Mouse (Mus musculus): ENCODE data around the gene Olfr340. TPM values are rescaled to one million over a fixed set of nuclear protein-coding genes. Genes with fewer than 3 reads are reported as not detected.

Olfr340 gene
- polyA plus RNA-seq (2014; fragmentation: Illumina TruSeq; extraction: RNeasy Lipid Tissue Mini Kit (QIAGEN cat#74804); ENCODE audit: low read depth, low replicate concordance) = not detected

GRCm38 (mm10) chr2:36452287-36452686 is at the start of gene Olfr340:
Olfr340 (plus strand) TSS chr2:36452587.

GRCm38 (mm10) chr2:36418647-36419046 is 33.7 kb upstream of the Olfr340 start, which contains the start of gene Olfr339:
Olfr339 (plus strand) TSS chr2:36418947.

GRCm38 (mm10) chr2:36482368-36482767 is 30.0 kb downstream of the Olfr340 start, which contains the start of gene Olfr341:
Olfr341 (minus strand) TSS chr2:36482468.

Other genes with a start within 250 kb of the Olfr340 start
- 15.4 TPM for gene Ptgs1, start 222.2 kb upstream of the Olfr340 start, polyA plus RNA-seq (2014; fragmentation: Illumina TruSeq; extraction: RNeasy Lipid Tissue Mini Kit (QIAGEN cat#74804); ENCODE audit: low read depth, low replicate concordance)
- not detected for gene Olfr338, start 79.1 kb upstream of the Olfr340 start, polyA plus RNA-seq (2014; fragmentation: Illumina TruSeq; extraction: RNeasy Lipid Tissue Mini Kit (QIAGEN cat#74804); ENCODE audit: low read depth, low replicate concordance)
- gene Olfr339, start 33.6 kb upstream of the Olfr340 start, polyA plus RNA-seq (2014; fragmentation: Illumina TruSeq; extraction: RNeasy Lipid Tissue Mini Kit (QIAGEN cat#74804); ENCODE audit: low read depth, low replicate concordance) = not detected
- not detected for gene Olfr341, start 29.9 kb downstream of the Olfr340 start, polyA plus RNA-seq (2014; fragmentation: Illumina TruSeq; extraction: RNeasy Lipid Tissue Mini Kit (QIAGEN cat#74804); ENCODE audit: low read depth, low replicate concordance)
- not detected for gene Olfr342, start 72.4 kb downstream of the Olfr340 start, polyA plus RNA-seq (2014; fragmentation: Illumina TruSeq; extraction: RNeasy Lipid Tissue Mini Kit (QIAGEN cat#74804); ENCODE audit: low read depth, low replicate concordance)
- not detected for gene Olfr344, start 114.1 kb downstream of the Olfr340 start, polyA plus RNA-seq (2014; fragmentation: Illumina TruSeq; extraction: RNeasy Lipid Tissue Mini Kit (QIAGEN cat#74804); ENCODE audit: low read depth, low replicate concordance)
- gene Olfr345, start 187.5 kb downstream of the Olfr340 start, polyA plus RNA-seq (2014; fragmentation: Illumina TruSeq; extraction: RNeasy Lipid Tissue Mini Kit (QIAGEN cat#74804); ENCODE audit: low read depth, low replicate concordance) = not detected
- gene Olfr346, start 233.2 kb downstream of the Olfr340 start, polyA plus RNA-seq (2014; fragmentation: Illumina TruSeq; extraction: RNeasy Lipid Tissue Mini Kit (QIAGEN cat#74804); ENCODE audit: low read depth, low replicate concordance) = not detected